Mouse (Mus musculus) testis, postnatal 14 days (tissue): ENCODE data around the gene Agbl4.

ENCODE experiments used
- DNase-seq: peaks from one replicate; pipeline ENCODE4 v3.0.0; 2021; ENCODE audit warnings: low spot score

Agbl4 gene

GRCm38 (mm10) chr4:111583562-111584237 lies 1186.2 kb downstream of the Agbl4 start:
- DNase-seq, result no peak

DNA sequence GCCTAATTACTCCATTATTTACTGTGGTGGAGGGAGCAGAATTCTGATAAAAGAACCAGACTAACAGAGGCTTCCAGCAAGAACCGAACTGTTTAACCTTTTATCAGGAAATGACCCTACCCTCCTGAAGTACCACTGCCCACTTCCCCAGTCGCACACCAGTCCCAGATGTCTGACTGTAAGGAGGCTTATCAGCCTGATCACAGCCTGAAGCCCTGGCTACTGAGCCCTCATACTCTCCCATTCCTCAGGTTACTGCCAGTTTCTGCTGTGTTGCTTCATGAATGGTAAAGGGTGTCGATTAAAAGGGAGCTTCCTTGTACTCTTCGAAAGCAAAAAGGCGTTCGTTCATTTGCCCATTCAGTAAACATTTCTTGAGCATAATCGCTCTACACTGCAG lies 1186.8 kb downstream of the Agbl4 start:
- no peak for DNase-seq

DNA sequence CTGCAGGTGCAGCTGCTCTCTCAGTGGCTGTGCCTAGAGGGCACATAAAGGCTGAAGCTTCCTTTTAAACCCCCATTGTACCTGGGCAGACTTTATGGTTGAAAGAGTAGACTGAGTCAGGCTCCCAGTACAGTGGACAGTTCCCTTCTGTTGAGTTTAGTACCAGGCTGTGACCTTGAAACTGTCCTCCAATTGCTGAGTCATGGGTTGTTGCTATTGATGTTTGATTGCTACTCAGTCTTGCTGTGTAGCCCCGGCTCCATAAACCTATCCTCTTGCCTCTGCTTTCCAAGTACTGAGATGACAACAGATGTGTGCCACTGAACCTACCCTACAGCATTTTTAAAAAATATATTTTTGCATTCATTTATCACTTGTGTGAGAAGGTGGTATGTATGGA lies 1190.8 kb downstream of the Agbl4 start:
- no peak for DNase-seq

GRCm38 (mm10) chr4:111589467-111590170 lies 1192.2 kb downstream of the Agbl4 start:
- DNase-seq, result no peak

DNA sequence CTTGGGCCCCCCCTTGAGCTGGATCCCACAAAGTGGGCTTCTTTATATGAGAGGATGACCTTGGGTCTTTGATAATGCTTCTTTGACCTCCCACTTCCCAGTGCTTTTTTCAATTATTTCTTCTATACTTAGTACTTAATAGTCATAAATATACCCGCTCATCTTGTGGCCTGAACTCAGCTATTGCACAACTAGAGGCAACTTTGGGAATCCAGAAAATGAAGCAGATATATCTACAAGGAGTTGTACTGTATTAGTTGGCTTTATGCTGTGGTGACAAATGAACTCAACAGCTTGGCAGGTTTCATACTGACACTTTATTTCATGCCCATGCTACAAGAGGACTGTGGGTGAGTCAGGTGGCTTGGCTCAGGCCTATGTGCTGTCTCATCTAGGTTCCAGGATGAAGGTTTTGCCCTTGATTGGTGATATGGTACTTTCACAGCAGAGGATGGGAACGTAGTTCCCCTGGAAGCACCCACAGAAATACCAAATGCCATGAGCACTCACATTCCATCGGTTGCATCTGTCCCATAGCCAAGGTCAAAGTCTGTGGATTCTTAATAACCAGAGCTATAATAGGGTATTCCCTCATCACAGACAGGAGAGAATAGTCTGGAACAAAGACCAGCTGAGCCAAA lies 1197.3 kb downstream of the Agbl4 start:
- no peak for DNase-seq

GRCm38 (mm10) chr4:111597249-111597661 lies 1199.8 kb downstream of the Agbl4 start:
- DNase-seq, result no peak

GRCm38 (mm10) chr4:111597986-111598385 lies 1200.5 kb downstream of the Agbl4 start:
- DNase-seq, result no peak

DNA sequence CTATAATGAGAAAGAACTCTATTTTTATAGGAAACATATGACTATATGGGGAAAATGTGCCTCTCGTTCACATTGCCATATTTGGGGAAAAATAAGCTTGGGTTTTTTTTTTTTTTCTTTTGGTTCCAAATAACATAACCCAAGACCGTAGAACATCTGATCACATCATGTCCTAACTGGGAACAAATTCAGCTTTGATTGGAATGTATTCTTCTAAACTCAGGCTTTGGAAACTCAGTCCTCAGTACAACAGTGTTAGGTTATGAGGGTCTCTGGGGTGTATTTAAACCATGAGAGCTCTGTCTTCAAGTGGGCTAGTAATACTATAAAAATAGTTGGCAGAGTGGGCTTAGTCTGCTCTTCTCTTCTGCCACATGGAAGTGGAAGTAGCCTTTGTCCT lies 1205.7 kb downstream of the Agbl4 start:
- no peak for DNase-seq

GRCm38 (mm10) chr4:111607826-111608500 lies 1210.5 kb downstream of the Agbl4 start:
- DNase-seq, result no peak

- DNase-seq, result no peak
Observed at GRCm38 (mm10) chr4:111621865-111622264, 1224.4 kb downstream of the Agbl4 start.

GRCm38 (mm10) chr4:111624914-111625313 lies 1227.5 kb downstream of the Agbl4 start:
- DNase-seq, result no peak

GRCm38 (mm10) chr4:111626118-111626830 lies 1228.8 kb downstream of the Agbl4 start:
- DNase-seq, result peak; percentile 36

DNA sequence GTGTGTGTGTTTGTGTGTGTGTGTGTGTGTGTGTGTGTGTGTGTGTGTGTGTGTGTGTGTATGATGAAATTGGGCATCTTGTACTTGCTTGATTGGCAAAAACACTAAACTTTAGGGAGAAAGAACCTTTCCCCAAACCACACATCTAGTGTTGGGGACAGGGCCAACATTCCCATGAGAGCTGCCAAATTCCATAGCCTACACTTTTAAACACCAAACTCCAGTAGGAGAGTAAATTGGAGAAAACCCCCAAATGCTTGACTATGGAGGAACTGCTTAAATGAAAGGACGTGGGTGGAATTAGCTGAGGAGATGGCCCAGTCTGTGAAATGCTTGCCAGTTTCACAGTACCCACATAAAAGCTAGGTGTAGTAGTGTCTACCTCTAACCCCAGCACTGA lies 1235.2 kb downstream of the Agbl4 start:
- no peak for DNase-seq

DNA sequence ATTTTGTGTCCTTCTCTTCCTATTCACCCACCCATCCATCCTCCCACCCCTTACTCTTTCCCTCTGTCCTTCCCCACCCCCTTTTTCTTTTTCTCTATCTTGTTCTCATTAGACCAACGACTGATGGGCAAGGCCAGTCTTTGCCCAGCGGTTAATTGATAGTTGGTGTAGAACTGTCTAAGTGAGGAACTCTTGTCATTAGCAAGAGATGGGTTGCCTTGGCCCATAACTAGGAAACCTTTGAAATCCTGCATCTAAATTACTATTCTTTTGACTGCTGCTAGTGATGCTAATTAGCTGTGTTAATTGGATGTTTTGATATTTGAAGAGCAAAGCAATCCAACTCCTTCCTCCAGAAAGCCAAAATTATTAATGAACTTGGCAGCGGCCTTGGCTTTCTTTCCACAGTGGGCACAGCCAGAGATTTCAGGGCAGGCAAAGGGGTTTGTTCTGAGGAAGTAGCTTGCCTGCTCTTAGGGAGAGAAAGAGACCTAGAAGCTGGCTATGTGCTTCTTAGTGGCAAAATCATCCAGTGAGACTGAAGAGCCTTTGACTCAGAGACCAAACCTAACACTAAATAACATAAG lies 1238.2 kb downstream of the Agbl4 start:
- no peak for DNase-seq

- no peak for DNase-seq
Observed at GRCm38 (mm10) chr4:111638948-111639708, 1241.7 kb downstream of the Agbl4 start.

DNA sequence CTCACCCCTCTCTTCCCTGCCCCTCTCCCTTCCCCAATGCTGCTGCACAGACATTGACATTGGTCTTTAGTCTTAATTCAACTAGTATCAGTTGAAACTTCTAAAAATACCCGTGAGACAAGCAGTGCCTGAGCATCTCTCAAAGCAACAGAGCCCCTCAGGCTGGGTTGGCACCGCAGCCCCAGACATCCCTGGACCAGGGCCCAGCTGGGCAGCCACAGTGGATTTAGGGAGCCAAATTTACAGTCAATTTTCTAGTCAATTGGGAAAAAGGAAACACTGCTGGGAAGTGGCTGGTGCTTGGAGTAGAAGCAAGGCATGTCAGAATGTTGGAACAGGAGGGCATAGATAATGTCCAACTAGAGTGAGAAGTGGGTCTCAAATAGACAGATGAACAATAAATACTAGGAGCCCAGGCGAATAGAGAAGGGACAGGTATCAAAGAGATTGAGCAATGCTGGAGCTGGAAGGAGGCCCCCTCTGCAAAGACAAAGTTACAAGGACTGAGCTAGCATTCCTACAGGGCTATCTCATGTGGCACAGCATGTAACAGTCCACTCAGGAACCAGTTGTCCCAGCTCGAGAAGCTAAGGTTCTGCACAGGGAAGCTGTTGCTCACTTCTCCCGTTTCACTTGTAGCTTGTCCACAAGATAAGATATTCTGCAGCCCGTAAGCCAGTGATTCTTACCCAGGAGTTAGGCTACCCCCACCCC lies 1247.8 kb downstream of the Agbl4 start:
- no peak for DNase-seq

GRCm38 (mm10) chr4:111645831-111646166 lies 1248.3 kb downstream of the Agbl4 start:
- no peak for DNase-seq

DNA sequence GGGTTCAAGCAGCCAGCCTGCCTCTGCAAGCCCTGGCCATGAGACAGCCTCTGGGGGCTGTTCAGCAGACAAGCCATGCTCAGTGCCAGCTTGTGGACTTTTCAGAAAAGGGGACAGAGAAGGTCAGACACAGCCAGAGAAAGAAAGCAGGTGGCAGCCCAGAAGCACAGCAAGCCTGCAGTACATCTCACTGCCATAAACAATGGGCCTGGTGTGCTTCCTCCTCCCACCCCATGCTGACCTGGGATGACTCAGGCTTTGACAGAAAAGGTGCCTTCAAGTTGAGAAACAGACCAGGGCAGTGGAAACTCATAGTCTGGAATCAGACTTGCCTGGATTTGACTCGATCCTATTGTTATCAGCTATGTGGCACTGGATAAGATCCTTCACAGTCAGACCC lies 1256.0 kb downstream of the Agbl4 start:
- DNase-seq, result no peak

DNA sequence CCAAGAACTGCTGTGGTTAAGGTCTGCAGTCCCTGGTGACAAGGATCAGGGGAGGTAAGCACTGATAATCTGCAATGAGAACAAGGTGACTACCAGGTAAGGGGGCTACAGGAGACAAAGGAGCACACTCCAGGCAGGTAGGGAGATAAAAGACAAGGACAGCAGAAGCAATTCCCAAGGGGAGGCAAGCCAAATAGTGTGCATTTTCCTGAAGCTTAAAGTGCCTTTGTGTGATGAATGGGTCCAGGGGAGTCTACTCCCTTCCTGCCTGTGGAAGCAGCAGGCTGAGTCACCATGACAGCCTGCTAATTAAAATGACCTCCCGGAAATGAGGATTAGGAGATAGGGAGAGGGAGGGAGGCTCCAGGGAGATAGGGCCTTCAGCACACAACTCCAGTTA lies 1266.3 kb downstream of the Agbl4 start:
- peak; percentile 7 for DNase-seq

DNA sequence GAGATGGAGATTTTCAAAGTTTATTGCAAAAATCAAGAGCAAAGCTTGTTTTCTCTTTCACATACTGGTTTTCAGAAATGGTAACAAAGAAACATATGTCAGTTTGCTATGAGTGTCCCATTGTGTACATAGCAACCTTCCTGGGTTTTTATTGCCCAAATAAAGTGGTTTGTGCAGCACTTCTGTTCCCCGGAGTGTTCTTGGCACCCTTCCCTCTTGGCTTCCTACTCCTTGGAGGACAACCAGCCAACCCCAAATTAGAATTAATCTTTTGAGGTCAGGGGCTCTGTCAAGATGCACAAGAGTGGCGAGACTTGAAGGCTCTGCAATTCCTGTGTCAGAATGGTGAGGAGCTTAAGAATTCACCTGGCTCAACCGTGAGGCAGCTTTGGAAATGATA lies 1266.7 kb downstream of the Agbl4 start:
- peak; percentile 32 for DNase-seq
